ENCODE assay signal across 20 mouse cellular contexts in the genomic region with DNA sequence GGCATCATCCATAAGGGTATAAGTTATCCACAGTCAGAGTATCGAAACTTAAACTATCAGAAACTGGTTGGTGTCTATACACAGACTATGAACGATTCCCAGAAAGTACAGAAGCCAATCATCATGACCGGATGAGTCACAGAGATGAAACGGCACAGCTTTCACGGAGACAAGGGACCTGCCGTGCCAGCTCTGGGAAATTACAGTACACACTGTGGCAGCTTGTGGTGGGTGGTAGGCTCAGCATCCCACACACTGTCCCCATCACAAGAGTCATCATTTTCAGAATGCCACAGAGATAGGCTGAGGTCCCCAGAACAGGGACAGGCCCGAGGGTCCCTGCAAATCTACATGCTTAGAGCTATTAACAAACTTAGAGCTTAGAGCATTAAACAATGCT.
DNase-seq lines count a peak whose midpoint lies in the region; ATAC-seq lines count a peak whose summit lies in the region.
"Had no signal": no experiment of that assay in that cellular context is flagged by ENCODE, and none has a peak within 500 bp of the region (broad histone marks: within the 10 kb centered on the region; RNA-seq: fewer than 3 reads in every experiment).

No protein-coding gene starts in this region.

- H3K4me2 ChIP-seq in intestine, embryonic 16.5 days (ENCODE audit: low read depth, low read length): no peak overlapping the region
- H3K4me2 ChIP-seq: embryonic facial prominence, embryonic 15.5 days; heart, embryonic 15.5 days; hindbrain, embryonic 12.5 days; kidney, embryonic 15.5 days; neural tube, embryonic 12.5 days; stomach, embryonic 15.5 days had no signal

- H3K9me3 ChIP-seq in intestine, embryonic 16.5 days (ENCODE audit: control insufficient read depth, low read length): no peaks in the 10 kb centered on the region; the same call in 1 of the 2 replicates
- H3K9me3 ChIP-seq: embryonic facial prominence, embryonic 15.5 days; forebrain, embryonic 10.5 days; heart, embryonic 15.5 days; hindbrain, embryonic 12.5 days; kidney, embryonic 15.5 days; midbrain, embryonic 10.5 days; neural tube, embryonic 12.5 days; stomach, embryonic 15.5 days had no signal

- no peak overlapping the region for H3K27ac ChIP-seq in intestine, embryonic 16.5 days (ENCODE audit: low read length)
- H3K27ac ChIP-seq: embryonic facial prominence, embryonic 15.5 days; forebrain, embryonic 10.5 days; heart, embryonic 15.5 days; hindbrain, embryonic 12.5 days; kidney, embryonic 15.5 days; midbrain, embryonic 10.5 days; neural tube, embryonic 12.5 days; stomach, embryonic 15.5 days had no signal

- H3K4me3 ChIP-seq in intestine, embryonic 16.5 days (ENCODE audit: low read length): no peak overlapping the region
- H3K4me3 ChIP-seq: embryonic facial prominence, embryonic 15.5 days; forebrain, embryonic 10.5 days; heart, embryonic 15.5 days; hindbrain, embryonic 12.5 days; kidney, embryonic 15.5 days; midbrain, embryonic 10.5 days; neural tube, embryonic 12.5 days; stomach, embryonic 15.5 days had no signal

- no peaks in the 10 kb centered on the region for H3K4me1 ChIP-seq in intestine, embryonic 16.5 days (ENCODE audit: control insufficient read depth, insufficient read depth, low read length)
- H3K4me1 ChIP-seq: forebrain, embryonic 10.5 days; hindbrain, embryonic 12.5 days; neural tube, embryonic 12.5 days; stomach, embryonic 15.5 days had no signal

- H3K27me3 ChIP-seq in intestine, embryonic 16.5 days (replicated peaks; ENCODE audit: control insufficient read depth, insufficient read depth, low read length): no peaks in the 10 kb centered on the region
- H3K27me3 ChIP-seq: embryonic facial prominence, embryonic 15.5 days; heart, embryonic 15.5 days; kidney, embryonic 15.5 days; neural tube, embryonic 12.5 days; stomach, embryonic 15.5 days had no signal

- ATAC-seq in frontal cortex, adult (ENCODE audit: low TSS enrichment): peak; percentile 72
- no peak for ATAC-seq in intestine, embryonic 16.5 days
- ATAC-seq: activated CD4-positive, CD25-positive, alpha-beta regulatory T cell, adult 4 months had no signal

- 86% methylated on average over 7 of the region's 7 CpGs for WGBS in intestine, embryonic 16.5 days

- peak; percentile 71 to 78 for DNase-seq in frontal cortex, postnatal 36 days (ENCODE audit: low spot score in 2 of 2)
- peak; percentile 59 to 85 for DNase-seq in layer of hippocampus, postnatal 14 days (ENCODE audit: low spot score in 2 of 2)
- peak; percentile 73 to 74 for DNase-seq in left cerebral cortex, postnatal 36 days (ENCODE audit: low spot score in 2 of 2)
- DNase-seq in gastrocnemius, adult 8-10 months (ENCODE audit: low spot score in 2 of 2): no peak
- DNase-seq in adrenal gland, postnatal 14 days: no peak
- no peak for DNase-seq in heart, postnatal 25 days (ENCODE audit: low spot score)
- DNase-seq: adrenal gland, postnatal 36 days; embryo, embryonic 11 days; lung, adult 18-20 months had no signal

- H3K36me3 ChIP-seq in intestine, embryonic 16.5 days (ENCODE audit: control insufficient read depth, insufficient read depth, low read length): no peaks in the 10 kb centered on the region
- H3K36me3 ChIP-seq: embryonic facial prominence, embryonic 15.5 days; forebrain, embryonic 10.5 days; hindbrain, embryonic 12.5 days; kidney, embryonic 15.5 days; midbrain, embryonic 10.5 days; neural tube, embryonic 12.5 days; stomach, embryonic 15.5 days had no signal

- no peak overlapping the region for H3K9ac ChIP-seq in intestine, embryonic 16.5 days (ENCODE audit: low read depth, low read length)
- H3K9ac ChIP-seq: embryonic facial prominence, embryonic 15.5 days; heart, embryonic 15.5 days; hindbrain, embryonic 12.5 days; kidney, embryonic 15.5 days; neural tube, embryonic 12.5 days; stomach, embryonic 15.5 days had no signal

- intact Hi-C loops in left cerebral cortex, postnatal 36 days (cut with DNase I): loop anchor here (5.0 kb wide), 3 partner anchors 71 to 204 kb away; partner anchors contain the start of gene Sez6l
- intact Hi-C loops in heart, postnatal 25 days (cut with DNase I): no loop called here

Comparison
In these comparisons a context has a peak if more than half of its experiments do, and no peak if none do; other contexts are left out.
1. DNase-seq: peak in frontal cortex, postnatal 36 days (2 of 2), layer of hippocampus, postnatal 14 days (2 of 2) and left cerebral cortex, postnatal 36 days (2 of 2); none in gastrocnemius, adult 8-10 months (0 of 2), adrenal gland, postnatal 14 days (single experiment) and heart, postnatal 25 days (single experiment).